Mouse (Mus musculus) hindbrain, embryonic 12.5 days (tissue): ENCODE measurements around the gene Edaradd. TPM values are rescaled to one million over a fixed set of nuclear protein-coding genes. Genes with fewer than 3 reads are reported as not detected.

Experiments used
- ATAC-seq: fragments of 200-750 bp; cut with Nextera tagmentation; 2 replicates; pipeline ENCODE4 v1.8.0; 2017; ENCODE audit warnings: moderate TSS enrichment; ENCODE audit not compliant: low FRiP score
- H3K27ac ChIP-seq: fragments of 300-500 bp; sonication (generic); 2 replicates; pipeline ENCODE4 v1.5.1; 2016; ENCODE audit warnings: mild to moderate bottlenecking
- H3K27me3 ChIP-seq: fragments of 300-500 bp; sonication (generic); 2 replicates; pipeline ENCODE4 v1.6.1; 2016; ENCODE audit warnings: mild to moderate bottlenecking
- H3K36me3 ChIP-seq: fragments of 300-500 bp; sonication (generic); 2 replicates; pipeline ENCODE4 v1.6.1; 2016; ENCODE audit warnings: mild to moderate bottlenecking
- H3K4me1 ChIP-seq: fragments of 300-500 bp; sonication (generic); 2 replicates; pipeline ENCODE4 v1.6.1; 2016
- H3K4me2 ChIP-seq: fragments of 300-500 bp; sonication (generic); replicated peaks from 2 replicates; pipeline ENCODE4 v1.6.1; 2016; ENCODE audit warnings: mild to moderate bottlenecking
- H3K4me3 ChIP-seq: fragments of 300-500 bp; sonication (generic); 2 replicates; pipeline ENCODE4 v1.5.1; 2016; ENCODE audit warnings: mild to moderate bottlenecking
- H3K9ac ChIP-seq: fragments of 300-500 bp; sonication (generic); 2 replicates; pipeline ENCODE4 v1.6.1; 2016; ENCODE audit warnings: mild to moderate bottlenecking, moderate library complexity
- H3K9me3 ChIP-seq: fragments of 300-500 bp; sonication (generic); replicated peaks from 2 replicates; pipeline ENCODE4 v1.6.1; 2016; ENCODE audit warnings: mild to moderate bottlenecking
- WGBS: fragments of 180-500 bp; shearing (Covaris S2); methylation state at CpG from one replicate; pipeline ENCODE4 v1.1.7; 2016; 5-methylcytosine and 5-hydroxymethylcytosine counted together
- polyA plus RNA-seq: library from polyadenylated mRNA; unstranded; fragments of >200 nt; fragmentation: Nextera tagmentation; extraction: Ambion mirVana; gene quantifications from 2 replicates; pipeline ENCODE4 v1.2.1, GENCODE M21; 2016

Gene Edaradd
- polyA plus RNA-seq, 1 experiment from 2014 or later: 0.94 TPM

- Histone ChIP-seq H3K9ac (no peak overlapping the region), H3K27ac (no peak overlapping the region), H3K4me3 (no peak overlapping the region), H3K36me3 (no peaks in the 10 kb centered on the region), H3K27me3 (no peaks in the 10 kb centered on the region), H3K9me3 (no peaks in the 10 kb centered on the region), H3K4me2 (no peak overlapping the region), H3K4me1 (peaks cover 4% of the 10 kb centered on the region; the same call in 1 of the 2 replicates)
- ATAC-seq: no peak
- WGBS: 75% methylated on average over 3 of the region's 3 CpGs
Measured at GRCm38 (mm10) chr13:12505359-12505758, 14.9 kb downstream of the Edaradd start.

- no peaks in the 10 kb centered on the region for H3K36me3 ChIP-seq
- 0 out of 2 replicates have a peak overlapping the region, but pooled peaks have one; percentile 35 for H3K27ac ChIP-seq
- no peak overlapping the region for H3K4me2 ChIP-seq
- WGBS: 28% methylated on average over 11 of the region's 11 CpGs
- peaks cover 4% of the 10 kb centered on the region; the same call in 1 of the 2 replicates for H3K4me1 ChIP-seq
- no peak overlapping the region for H3K9ac ChIP-seq
- no peaks in the 10 kb centered on the region for H3K9me3 ChIP-seq
- H3K27me3 ChIP-seq: no peaks in the 10 kb centered on the region
- H3K4me3 ChIP-seq: no peak overlapping the region
- peak; percentile 81 for ATAC-seq
Measured at GRCm38 (mm10) chr13:12503238-12503751, 16.9 kb downstream of the Edaradd start.

GRCm38 (mm10) chr13:12502665-12503237, 17.5 kb downstream of the Edaradd start:
- no peak overlapping the region for H3K4me2 ChIP-seq
- no peaks in the 10 kb centered on the region for H3K27me3 ChIP-seq
- peaks cover 4% of the 10 kb centered on the region; the same call in 1 of the 2 replicates for H3K4me1 ChIP-seq
- no peak for ATAC-seq
- H3K9ac ChIP-seq: no peak overlapping the region
- no peaks in the 10 kb centered on the region for H3K36me3 ChIP-seq
- H3K9me3 ChIP-seq: no peaks in the 10 kb centered on the region
- WGBS: 37% methylated on average over 4 of the region's 4 CpGs
- no peak overlapping the region for H3K4me3 ChIP-seq
- 0 out of 2 replicates have a peak overlapping the region, but pooled peaks have one; percentile 35 for H3K27ac ChIP-seq

GRCm38 (mm10) chr13:12499107-12499506, 21.1 kb downstream of the Edaradd start:
- Histone ChIP-seq H3K4me3 (no peak overlapping the region), H3K9ac (no peak overlapping the region), H3K9me3 (no peaks in the 10 kb centered on the region), H3K27me3 (no peaks in the 10 kb centered on the region), H3K36me3 (no peaks in the 10 kb centered on the region), H3K4me2 (no peak overlapping the region), H3K27ac (no peak overlapping the region), H3K4me1 (peaks cover 4% of the 10 kb centered on the region; the same call in 1 of the 2 replicates)
- 88% methylated on average over 7 of the region's 7 CpGs for WGBS
- ATAC-seq: no peak

- WGBS: 52% methylated on average over 8 of the region's 8 CpGs
- no peaks in the 10 kb centered on the region for H3K4me1 ChIP-seq
Measured at GRCm38 (mm10) chr13:12497809-12498208, 22.4 kb downstream of the Edaradd start.

GRCm38 (mm10) chr13:12494750-12495149, 25.5 kb downstream of the Edaradd start:
- Histone ChIP-seq H3K9me3 (no peaks in the 10 kb centered on the region), H3K27ac (no peak overlapping the region), H3K4me1 (no peaks in the 10 kb centered on the region), H3K9ac (no peak overlapping the region), H3K27me3 (no peaks in the 10 kb centered on the region), H3K4me3 (no peak overlapping the region), H3K36me3 (no peaks in the 10 kb centered on the region), H3K4me2 (no peak overlapping the region)
- 86% methylated on average over 9 of the region's 9 CpGs for WGBS
- no peak for ATAC-seq

More at GRCm38 (mm10) chr13:12497809-12498208, 22.4 kb downstream of the Edaradd start:
- Histone ChIP-seq H3K27me3 (no peaks in the 10 kb centered on the region), H3K4me2 (no peak overlapping the region), H3K4me3 (no peak overlapping the region), H3K36me3 (no peaks in the 10 kb centered on the region), H3K9me3 (no peaks in the 10 kb centered on the region), H3K27ac (no peak overlapping the region), H3K9ac (no peak overlapping the region)
- no peak for ATAC-seq

GRCm38 (mm10) chr13:12492515-12492914, 27.7 kb downstream of the Edaradd start:
- 86% methylated on average over 3 of the region's 3 CpGs for WGBS
- no peaks in the 10 kb centered on the region for H3K36me3 ChIP-seq
- no peak overlapping the region for H3K4me3 ChIP-seq
- ATAC-seq: no peak
- no peak overlapping the region for H3K4me2 ChIP-seq
- H3K4me1 ChIP-seq: no peaks in the 10 kb centered on the region
- no peaks in the 10 kb centered on the region for H3K27me3 ChIP-seq
- H3K9ac ChIP-seq: no peak overlapping the region
- no peak overlapping the region for H3K27ac ChIP-seq
- H3K9me3 ChIP-seq: no peaks in the 10 kb centered on the region

- no peak for ATAC-seq
Measured at GRCm38 (mm10) chr13:12485640-12486039, 34.6 kb downstream of the Edaradd start.

GRCm38 (mm10) chr13:12485197-12485596, 35.0 kb downstream of the Edaradd start:
- WGBS: 71% methylated on average over 2 of the region's 2 CpGs
- no peak for ATAC-seq
- H3K4me1 ChIP-seq: no peaks in the 10 kb centered on the region

More at GRCm38 (mm10) chr13:12485640-12486039, 34.6 kb downstream of the Edaradd start:
- no peak overlapping the region for H3K27ac ChIP-seq
- H3K4me1 ChIP-seq: no peaks in the 10 kb centered on the region
- H3K9me3 ChIP-seq: no peaks in the 10 kb centered on the region
- H3K27me3 ChIP-seq: no peaks in the 10 kb centered on the region
- no peaks in the 10 kb centered on the region for H3K36me3 ChIP-seq
- 88% methylated on average over 7 of the region's 7 CpGs for WGBS
- H3K9ac ChIP-seq: no peak overlapping the region
- no peak overlapping the region for H3K4me2 ChIP-seq
- H3K4me3 ChIP-seq: no peak overlapping the region

GRCm38 (mm10) chr13:12479802-12480201, 40.4 kb downstream of the Edaradd start:
- Histone ChIP-seq H3K4me3 (no peak overlapping the region), H3K27ac (no peak overlapping the region), H3K9ac (no peak overlapping the region), H3K36me3 (no peaks in the 10 kb centered on the region), H3K9me3 (no peaks in the 10 kb centered on the region), H3K4me2 (no peak overlapping the region), H3K4me1 (no peaks in the 10 kb centered on the region), H3K27me3 (no peaks in the 10 kb centered on the region)
- ATAC-seq: no peak
- WGBS: 83% methylated on average over 6 of the region's 6 CpGs

More at GRCm38 (mm10) chr13:12485197-12485596, 35.0 kb downstream of the Edaradd start:
- Histone ChIP-seq H3K36me3 (no peaks in the 10 kb centered on the region), H3K9ac (no peak overlapping the region), H3K4me2 (no peak overlapping the region), H3K9me3 (no peaks in the 10 kb centered on the region), H3K27me3 (no peaks in the 10 kb centered on the region), H3K4me3 (no peak overlapping the region), H3K27ac (no peak overlapping the region)

- no peak overlapping the region for H3K4me2 ChIP-seq
- H3K9ac ChIP-seq: no peak overlapping the region
- H3K4me1 ChIP-seq: no peaks in the 10 kb centered on the region
- H3K4me3 ChIP-seq: no peak overlapping the region
- 82% methylated on average over 15 of the region's 15 CpGs for WGBS
- no peak for ATAC-seq
- H3K27ac ChIP-seq: no peak overlapping the region
- no peaks in the 10 kb centered on the region for H3K36me3 ChIP-seq
- no peaks in the 10 kb centered on the region for H3K9me3 ChIP-seq
- H3K27me3 ChIP-seq: no peaks in the 10 kb centered on the region
Measured at GRCm38 (mm10) chr13:12478301-12478700, 41.9 kb downstream of the Edaradd start.

GRCm38 (mm10) chr13:12476886-12477285, 43.4 kb downstream of the Edaradd start:
- no peak for ATAC-seq
- 87% methylated on average over 4 of the region's 4 CpGs for WGBS
- H3K4me1 ChIP-seq: no peaks in the 10 kb centered on the region
- no peaks in the 10 kb centered on the region for H3K9me3 ChIP-seq
- no peak overlapping the region for H3K4me3 ChIP-seq
- no peak overlapping the region for H3K9ac ChIP-seq
- H3K27me3 ChIP-seq: no peaks in the 10 kb centered on the region
- H3K27ac ChIP-seq: no peak overlapping the region
- H3K36me3 ChIP-seq: no peaks in the 10 kb centered on the region
- no peak overlapping the region for H3K4me2 ChIP-seq

GRCm38 (mm10) chr13:12475239-12475638, 45.0 kb downstream of the Edaradd start:
- Histone ChIP-seq H3K4me2 (no peak overlapping the region), H3K9me3 (no peaks in the 10 kb centered on the region), H3K27me3 (no peaks in the 10 kb centered on the region), H3K9ac (no peak overlapping the region), H3K4me3 (no peak overlapping the region), H3K4me1 (no peaks in the 10 kb centered on the region), H3K27ac (no peak overlapping the region), H3K36me3 (no peaks in the 10 kb centered on the region)
- WGBS: 94% methylated on average over 6 of the region's 6 CpGs
- ATAC-seq: no peak
